Mouse (Mus musculus) embryonic facial prominence, embryonic 10.5 days (tissue): ENCODE measurements around the gene Tulp2. TPM values are rescaled to one million over a fixed set of nuclear protein-coding genes. Genes with fewer than 3 reads are reported as not detected.

Experiments
- DNase-seq: peaks from one replicate; pipeline ENCODE4 v3.0.0-alpha.2; 2017; ENCODE audit warnings: low spot score
- H3K27ac ChIP-seq: fragments of 300-500 bp; sonication (generic); replicated peaks from 2 replicates; pipeline ENCODE4 v1.5.1; 2016; ENCODE audit warnings: mild to moderate bottlenecking
- H3K27me3 ChIP-seq: fragments of 300-500 bp; sonication (generic); replicated peaks from 2 replicates; pipeline ENCODE4 v1.6.1; 2016; ENCODE audit warnings: low read depth, mild to moderate bottlenecking; ENCODE audit not compliant: poor library complexity, severe bottlenecking
- H3K36me3 ChIP-seq: fragments of 300-500 bp; sonication (generic); replicated peaks from 2 replicates; pipeline ENCODE4 v1.6.1; 2016; ENCODE audit warnings: mild to moderate bottlenecking, moderate library complexity
- H3K4me1 ChIP-seq: fragments of 300-500 bp; sonication (generic); 2 replicates; pipeline ENCODE4 v1.6.1; 2016
- H3K4me3 ChIP-seq: fragments of 300-500 bp; sonication (generic); 2 replicates; pipeline ENCODE4 v1.5.1; 2016; ENCODE audit warnings: mild to moderate bottlenecking, moderate library complexity
- H3K9me3 ChIP-seq: fragments of 300-500 bp; sonication (generic); 2 replicates; pipeline ENCODE4 v1.6.1; 2016; ENCODE audit warnings: mild to moderate bottlenecking
- WGBS: fragments of 180-500 bp; shearing (Covaris S2); methylation state at CpG from one replicate; pipeline ENCODE4 v1.1.7; 2016; 5-methylcytosine and 5-hydroxymethylcytosine counted together
- polyA plus RNA-seq: library from polyadenylated mRNA; unstranded; fragments of >200 nt; fragmentation: Nextera tagmentation; extraction: Ambion mirVana; gene quantifications from 2 replicates; pipeline ENCODE4 v1.2.1, GENCODE M21; 2016

The Tulp2 gene
- polyA plus RNA-seq, 1 experiment from 2014 or later: 1.4 TPM

- no peak for DNase-seq
- Histone ChIP-seq H3K27ac (peak overlapping the region; percentile 72; the same call in 1 of the 2 replicates), H3K4me1 (peaks cover 17% of the 10 kb centered on the region), H3K4me3 (peak overlapping the region; percentile 62), H3K36me3 (no peaks in the 10 kb centered on the region), H3K9me3 (no peaks in the 10 kb centered on the region), H3K27me3 (no peaks in the 10 kb centered on the region; the same call in 1 of the 2 replicates)
- 76% methylated on average over 10 of the region's 10 CpGs for WGBS
These were observed 55.9 kb downstream of the Tulp2 start for GRCm38 (mm10) chr7:45537602-45538001.

GRCm38 (mm10) chr7:45538163-45539041 lies 56.7 kb downstream of the Tulp2 start:
- DNase-seq: peak; percentile 61
- peak overlapping the region; percentile 62 for H3K4me3 ChIP-seq
- WGBS: 3% methylated on average over 29 of the region's 29 CpGs
- peak overlapping the region; percentile 72 for H3K27ac ChIP-seq
- H3K9me3 ChIP-seq: no peaks in the 10 kb centered on the region
- H3K4me1 ChIP-seq: peaks cover 17% of the 10 kb centered on the region
- H3K36me3 ChIP-seq: no peaks in the 10 kb centered on the region
- H3K27me3 ChIP-seq: no peaks in the 10 kb centered on the region; the same call in 1 of the 2 replicates

DNA sequence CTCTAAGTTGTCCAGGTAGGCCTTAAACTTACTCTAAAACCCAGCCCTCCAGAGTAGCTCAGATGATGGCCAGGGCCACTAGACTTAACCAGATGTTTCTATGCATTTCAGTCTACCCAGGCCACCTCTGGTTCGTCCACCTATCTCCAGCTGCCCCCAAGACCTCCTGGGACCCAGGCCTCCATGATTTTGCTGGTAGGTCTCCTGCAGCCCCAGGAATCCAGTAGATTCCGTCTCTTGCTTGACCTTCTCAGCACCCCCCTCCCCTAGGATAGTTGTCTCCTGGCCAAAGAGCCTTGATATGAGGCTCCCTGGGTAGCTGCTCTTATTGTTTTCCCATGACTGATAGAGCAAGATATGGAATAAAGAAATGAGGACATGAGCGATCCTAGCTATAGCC lies 57.4 kb downstream of the Tulp2 start:
- 89% methylated on average over 3 of the region's 3 CpGs for WGBS
- Histone ChIP-seq H3K4me3 (no peak overlapping the region), H3K9me3 (no peaks in the 10 kb centered on the region), H3K4me1 (peaks cover 17% of the 10 kb centered on the region), H3K27me3 (no peaks in the 10 kb centered on the region; the same call in 1 of the 2 replicates), H3K27ac (peak overlapping the region; percentile 30; the same call in 1 of the 2 replicates), H3K36me3 (no peaks in the 10 kb centered on the region)
- no peak for DNase-seq

GRCm38 (mm10) chr7:45540213-45540612 lies 58.5 kb downstream of the Tulp2 start:
- H3K27me3 ChIP-seq: no peaks in the 10 kb centered on the region; the same call in 1 of the 2 replicates
- DNase-seq: no peak
- no peaks in the 10 kb centered on the region for H3K36me3 ChIP-seq
- 76% methylated on average over 2 of the region's 2 CpGs for WGBS
- H3K27ac ChIP-seq: no peak overlapping the region
- H3K4me1 ChIP-seq: peaks cover 17% of the 10 kb centered on the region
- no peak overlapping the region for H3K4me3 ChIP-seq
- no peaks in the 10 kb centered on the region for H3K9me3 ChIP-seq

GRCm38 (mm10) chr7:45544525-45544924 lies 62.8 kb downstream of the Tulp2 start:
- Histone ChIP-seq H3K27me3 (no peaks in the 10 kb centered on the region), H3K36me3 (no peaks in the 10 kb centered on the region), H3K4me1 (no peaks in the 10 kb centered on the region; the same call in 1 of the 2 replicates), H3K27ac (no peak overlapping the region), H3K4me3 (no peak overlapping the region), H3K9me3 (no peaks in the 10 kb centered on the region)
- WGBS: 87% methylated on average over 1 of the region's 1 CpGs
- DNase-seq: no peak

GRCm38 (mm10) chr7:45549641-45550436 lies 68.2 kb downstream of the Tulp2 start:
- WGBS: 88% methylated on average over 16 of the region's 16 CpGs
- Histone ChIP-seq H3K36me3 (no peaks in the 10 kb centered on the region), H3K27me3 (no peaks in the 10 kb centered on the region), H3K27ac (no peak overlapping the region), H3K9me3 (no peaks in the 10 kb centered on the region), H3K4me1 (peaks cover 12% of the 10 kb centered on the region), H3K4me3 (no peak overlapping the region)
- no peak for DNase-seq

- peaks cover 14% of the 10 kb centered on the region for H3K4me1 ChIP-seq
- 79% methylated on average over 11 of the region's 11 CpGs for WGBS
- H3K4me3 ChIP-seq: no peak overlapping the region
- DNase-seq: no peak
- no peaks in the 10 kb centered on the region for H3K27me3 ChIP-seq
- no peaks in the 10 kb centered on the region for H3K36me3 ChIP-seq
- no peaks in the 10 kb centered on the region for H3K9me3 ChIP-seq
- H3K27ac ChIP-seq: no peak overlapping the region
These were observed 69.3 kb downstream of the Tulp2 start for GRCm38 (mm10) chr7:45550821-45551511.

DNA sequence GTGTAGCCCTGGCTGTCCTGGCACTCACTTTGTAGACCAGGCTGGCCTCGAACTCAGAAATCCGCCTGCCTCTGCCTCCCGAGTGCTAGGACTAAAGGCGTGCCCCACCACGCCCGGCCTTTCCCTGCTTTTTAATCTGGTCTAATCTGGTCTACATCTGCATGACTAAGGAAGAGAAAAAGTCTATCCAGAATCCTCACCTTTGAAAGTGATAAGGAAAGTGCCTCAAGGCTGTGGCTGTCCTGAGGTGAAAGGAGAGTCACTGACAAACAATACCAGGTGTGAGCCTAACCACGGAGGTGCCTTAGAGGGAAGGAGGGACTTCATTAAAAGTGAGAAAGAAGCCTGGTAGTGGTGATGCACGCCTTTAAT lies 69.8 kb downstream of the Tulp2 start:
- Histone ChIP-seq H3K27ac (no peak overlapping the region), H3K4me3 (no peak overlapping the region), H3K9me3 (no peaks in the 10 kb centered on the region), H3K27me3 (no peaks in the 10 kb centered on the region), H3K4me1 (peaks cover 19% of the 10 kb centered on the region), H3K36me3 (no peaks in the 10 kb centered on the region)
- no peak for DNase-seq
- 83% methylated on average over 8 of the region's 8 CpGs for WGBS

GRCm38 (mm10) chr7:45553519-45553918 lies 71.8 kb downstream of the Tulp2 start:
- Histone ChIP-seq H3K9me3 (no peaks in the 10 kb centered on the region), H3K27ac (no peak overlapping the region), H3K4me3 (no peak overlapping the region), H3K27me3 (no peaks in the 10 kb centered on the region), H3K4me1 (peaks cover 20% of the 10 kb centered on the region), H3K36me3 (no peaks in the 10 kb centered on the region)
- no peak for DNase-seq
- WGBS: 64% methylated on average over 8 of the region's 8 CpGs

DNA sequence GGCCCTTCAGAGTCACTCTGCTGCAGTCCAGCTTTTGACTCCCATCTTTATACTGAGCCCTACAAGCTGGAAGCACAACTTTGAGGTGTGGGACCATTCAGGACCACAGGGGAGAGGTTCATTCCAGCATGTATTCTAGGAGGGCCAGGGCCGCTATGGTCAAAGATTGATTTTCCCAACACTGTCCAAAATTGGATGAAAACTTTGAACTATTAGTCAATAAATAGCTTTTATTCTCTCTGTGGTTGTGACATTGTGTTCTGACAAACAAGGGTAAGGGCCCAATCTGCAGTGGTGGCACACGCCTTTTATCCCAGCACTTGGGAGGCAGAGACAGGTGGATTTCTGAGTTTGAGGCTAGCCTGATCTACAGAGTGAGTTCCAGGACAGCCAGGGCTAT lies 72.3 kb downstream of the Tulp2 start:
- Histone ChIP-seq H3K27ac (no peak overlapping the region), H3K4me1 (peaks cover 23% of the 10 kb centered on the region), H3K9me3 (no peaks in the 10 kb centered on the region), H3K27me3 (no peaks in the 10 kb centered on the region), H3K4me3 (no peak overlapping the region), H3K36me3 (no peaks in the 10 kb centered on the region)
- 90% methylated on average over 2 of the region's 2 CpGs for WGBS
- no peak for DNase-seq

DNA sequence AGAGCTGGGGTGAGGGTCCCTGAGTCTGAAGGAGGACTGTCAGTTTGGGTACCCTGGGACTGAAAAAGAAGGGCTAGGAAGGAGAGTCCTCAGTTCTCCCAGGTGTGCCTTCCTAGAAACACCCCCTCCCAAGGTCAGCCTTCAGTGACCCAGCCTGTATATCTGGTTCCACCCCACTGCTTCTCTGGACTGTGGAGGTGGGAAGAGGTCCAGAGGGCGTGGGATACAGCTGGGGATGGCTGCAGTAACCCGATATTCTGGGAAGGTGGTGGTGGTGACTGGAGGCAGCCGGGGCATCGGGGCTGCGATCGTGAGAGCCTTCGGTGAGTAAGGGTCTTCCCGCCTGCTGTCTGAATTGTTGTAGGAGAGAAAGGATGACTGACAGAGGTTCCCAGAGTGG lies 73.1 kb downstream of the Tulp2 start, which contains the start of gene Hsd17b14:
Hsd17b14 (plus strand) TSS at position 150 of the 400 bp plus-strand sequence.
- Histone ChIP-seq H3K4me1 (peaks cover 26% of the 10 kb centered on the region), H3K4me3 (no peak within 1 kb of the TSS), H3K27ac (no peak within 1 kb of the TSS), H3K27me3 (no peaks in the 10 kb centered on the region), H3K36me3 (no peaks in the 10 kb centered on the region), H3K9me3 (no peaks in the 10 kb centered on the region)
- no peak for DNase-seq
- 33% methylated on average over 8 of the region's 8 CpGs for WGBS

GRCm38 (mm10) chr7:45555787-45556186 lies 74.1 kb downstream of the Tulp2 start:
- no peaks in the 10 kb centered on the region for H3K36me3 ChIP-seq
- H3K4me3 ChIP-seq: no peak overlapping the region
- no peaks in the 10 kb centered on the region for H3K9me3 ChIP-seq
- WGBS: 31% methylated on average over 8 of the region's 8 CpGs
- DNase-seq: peak; percentile 84
- H3K27me3 ChIP-seq: no peaks in the 10 kb centered on the region
- no peak overlapping the region for H3K27ac ChIP-seq
- peaks cover 28% of the 10 kb centered on the region for H3K4me1 ChIP-seq
